Mouse (Mus musculus) embryonic facial prominence, embryonic 15.5 days (tissue): ENCODE measurements around the gene Rabgap1l. TPM values are rescaled to one million over a fixed set of nuclear protein-coding genes. Genes with fewer than 3 reads are reported as not detected.
"Not testable (repeated sequence)": the region's sequence is repeated elsewhere in the genome, so short reads cannot be mapped to it uniquely, and the experiment has no call there.

ENCODE experiments used
- ATAC-seq: fragments of 200-750 bp; cut with Nextera tagmentation; 2 replicates; pipeline ENCODE4 v1.8.0; 2017; ENCODE audit warnings: low read depth, moderate TSS enrichment; ENCODE audit not compliant: insufficient number of reproducible peaks, low FRiP score, low TSS enrichment
- H3K27ac ChIP-seq: fragments of 300-500 bp; sonication (generic); replicated peaks from 2 replicates; pipeline ENCODE4 v1.5.1; 2015; ENCODE audit warnings: mild to moderate bottlenecking, inconsistent platforms
- H3K27me3 ChIP-seq: fragments of 300-500 bp; sonication (generic); 2 replicates; pipeline ENCODE4 v1.6.1; 2015; ENCODE audit warnings: inconsistent platforms
- H3K36me3 ChIP-seq: fragments of 300-500 bp; sonication (generic); 2 replicates; pipeline ENCODE4 v1.6.1; 2015; ENCODE audit warnings: mild to moderate bottlenecking, inconsistent platforms
- H3K4me1 ChIP-seq: fragments of 300-500 bp; sonication (generic); 2 replicates; pipeline ENCODE4 v1.6.1; 2015; ENCODE audit warnings: inconsistent platforms
- H3K4me2 ChIP-seq: fragments of 300-500 bp; sonication (generic); replicated peaks from 2 replicates; pipeline ENCODE4 v1.6.1; 2015; ENCODE audit warnings: mild to moderate bottlenecking, inconsistent platforms
- H3K4me3 ChIP-seq: fragments of 300-500 bp; sonication (generic); replicated peaks from 2 replicates; pipeline ENCODE4 v1.5.1; 2015; ENCODE audit warnings: mild to moderate bottlenecking, inconsistent platforms
- H3K9ac ChIP-seq: fragments of 300-500 bp; sonication (generic); 2 replicates; pipeline ENCODE4 v1.6.1; 2015; ENCODE audit warnings: inconsistent platforms
- H3K9me3 ChIP-seq: fragments of 300-500 bp; sonication (generic); replicated peaks from 2 replicates; pipeline ENCODE4 v1.6.1; 2016; ENCODE audit warnings: inconsistent platforms
- WGBS: fragments of 180-500 bp; shearing (Covaris S2); methylation state at CpG from one replicate; pipeline ENCODE4 v1.1.7; 2015; 5-methylcytosine and 5-hydroxymethylcytosine counted together
- polyA plus RNA-seq: library from polyadenylated mRNA; unstranded; fragments of >200 nt; fragmentation: Nextera tagmentation; extraction: Ambion mirVana; gene quantifications from 2 replicates; pipeline ENCODE4 v1.2.1, GENCODE M21; 2015

The Rabgap1l gene
- polyA plus RNA-seq, 1 experiment from 2014 or later = 20.7 TPM

- no peak overlapping the region for H3K4me3 ChIP-seq
Observed at GRCm38 (mm10) chr1:160464148-160464547, 328.9 kb downstream of the Rabgap1l start.

DNA sequence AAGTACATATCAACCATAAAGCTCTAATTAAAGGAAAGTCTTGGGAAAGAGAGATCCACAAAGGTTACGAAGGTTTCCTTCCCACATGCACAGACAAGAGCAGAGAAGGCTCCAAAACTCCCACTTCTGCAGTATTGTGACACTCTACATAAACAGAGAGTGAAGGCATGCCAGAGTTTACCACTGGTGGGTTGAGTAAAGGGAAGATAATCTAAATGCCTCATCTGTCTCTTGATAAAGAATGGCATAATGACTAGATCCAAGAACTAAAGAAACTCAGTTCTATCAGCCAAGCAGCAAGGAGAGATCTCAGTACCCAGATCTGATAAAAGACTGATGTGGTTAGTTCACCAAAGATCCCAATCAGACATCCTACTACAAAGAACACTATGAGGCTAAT is 332.7 kb downstream of the Rabgap1l start:
- 86% methylated on average over 1 of the region's 1 CpGs for WGBS
- no peak overlapping the region for H3K9ac ChIP-seq
- no peak overlapping the region for H3K27ac ChIP-seq
- H3K4me3 ChIP-seq = no peak overlapping the region
- no peaks in the 10 kb centered on the region for H3K27me3 ChIP-seq
- H3K36me3 ChIP-seq = no peaks in the 10 kb centered on the region
- ATAC-seq = no peak
- H3K4me1 ChIP-seq = no peaks in the 10 kb centered on the region
- H3K9me3 ChIP-seq = no peaks in the 10 kb centered on the region
- no peak overlapping the region for H3K4me2 ChIP-seq

More at GRCm38 (mm10) chr1:160464148-160464547, 328.9 kb downstream of the Rabgap1l start:
- Histone ChIP-seq H3K27ac (no peak overlapping the region), H3K4me2 (no peak overlapping the region), H3K4me1 (no peaks in the 10 kb centered on the region), H3K9ac (no peak overlapping the region), H3K27me3 (no peaks in the 10 kb centered on the region), H3K9me3 (no peaks in the 10 kb centered on the region), H3K36me3 (no peaks in the 10 kb centered on the region)
- no peak for ATAC-seq

DNA sequence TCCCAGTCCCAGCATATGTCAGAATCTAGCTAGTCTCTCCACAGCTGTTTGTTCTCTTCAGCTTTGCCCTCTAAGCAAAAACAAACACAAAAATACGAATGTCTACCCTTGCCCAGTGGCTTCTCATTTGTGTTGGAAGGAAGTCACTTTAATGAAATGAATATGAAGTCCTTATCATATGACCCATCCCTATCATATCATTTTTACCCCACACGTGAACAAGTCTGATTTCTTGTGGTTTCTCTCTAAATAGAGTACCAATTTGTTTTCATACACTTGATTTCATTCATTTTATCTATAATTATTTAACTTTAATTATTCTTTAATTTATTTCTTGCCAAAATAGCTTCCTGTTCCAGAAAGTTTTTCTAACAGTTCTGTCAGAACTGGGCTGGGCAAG is 341.3 kb downstream of the Rabgap1l start:
- H3K27me3 ChIP-seq = no peaks in the 10 kb centered on the region
- H3K4me3 ChIP-seq = no peak overlapping the region
- H3K4me1 ChIP-seq = no peaks in the 10 kb centered on the region
- no peak for ATAC-seq
- no peaks in the 10 kb centered on the region for H3K36me3 ChIP-seq
- no peak overlapping the region for H3K27ac ChIP-seq
- no peaks in the 10 kb centered on the region for H3K9me3 ChIP-seq
- 71% methylated on average over 2 of the region's 2 CpGs for WGBS
- H3K9ac ChIP-seq = no peak overlapping the region
- no peak overlapping the region for H3K4me2 ChIP-seq

DNA sequence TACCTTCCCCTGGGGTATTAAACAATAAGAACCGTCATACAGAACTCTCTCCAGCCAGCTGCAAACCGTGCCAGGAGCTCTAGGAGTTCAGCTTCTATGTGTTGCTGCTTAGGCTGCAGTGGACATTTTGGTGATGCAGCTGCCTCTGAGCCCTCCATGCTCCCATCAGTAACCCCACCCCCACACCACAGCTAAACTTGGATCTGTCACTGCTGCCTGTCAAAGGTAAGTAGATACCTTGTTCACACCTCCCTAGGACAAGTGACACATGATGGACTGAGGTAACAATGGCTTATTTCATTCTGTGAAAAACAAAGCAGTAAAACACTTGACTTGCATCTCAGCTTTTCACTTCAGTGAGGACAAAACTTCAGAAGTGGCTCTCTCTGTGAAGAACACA is 344.3 kb downstream of the Rabgap1l start:
- H3K9ac ChIP-seq = no peak overlapping the region
- H3K27me3 ChIP-seq = no peaks in the 10 kb centered on the region
- 57% methylated on average over 2 of the region's 2 CpGs for WGBS
- no peak for ATAC-seq
- H3K4me3 ChIP-seq = no peak overlapping the region
- no peaks in the 10 kb centered on the region for H3K4me1 ChIP-seq
- H3K27ac ChIP-seq = no peak overlapping the region
- no peaks in the 10 kb centered on the region for H3K36me3 ChIP-seq
- no peaks in the 10 kb centered on the region for H3K9me3 ChIP-seq
- no peak overlapping the region for H3K4me2 ChIP-seq

- Histone ChIP-seq H3K27ac (no peak overlapping the region), H3K4me1 (no peaks in the 10 kb centered on the region), H3K4me3 (no peak overlapping the region), H3K4me2 (no peak overlapping the region), H3K9me3 (no peaks in the 10 kb centered on the region), H3K27me3 (no peaks in the 10 kb centered on the region), H3K9ac (no peak overlapping the region), H3K36me3 (no peaks in the 10 kb centered on the region)
- WGBS = 79% methylated on average over 1 of the region's 1 CpGs
- ATAC-seq = no peak
Observed at GRCm38 (mm10) chr1:160446823-160447222, 346.2 kb downstream of the Rabgap1l start.

GRCm38 (mm10) chr1:160443506-160443905 is 349.5 kb downstream of the Rabgap1l start:
- whole genome bisulfite sequencing = 82% methylated on average over 1 of the region's 1 CpGs
- H3K9me3 ChIP-seq = no peaks in the 10 kb centered on the region
- H3K27me3 ChIP-seq = no peaks in the 10 kb centered on the region
- H3K27ac ChIP-seq = no peak overlapping the region
- no peaks in the 10 kb centered on the region for H3K36me3 ChIP-seq
- no peak for ATAC-seq
- no peak overlapping the region for H3K9ac ChIP-seq
- H3K4me3 ChIP-seq = no peak overlapping the region
- no peaks in the 10 kb centered on the region for H3K4me1 ChIP-seq
- H3K4me2 ChIP-seq = no peak overlapping the region

DNA sequence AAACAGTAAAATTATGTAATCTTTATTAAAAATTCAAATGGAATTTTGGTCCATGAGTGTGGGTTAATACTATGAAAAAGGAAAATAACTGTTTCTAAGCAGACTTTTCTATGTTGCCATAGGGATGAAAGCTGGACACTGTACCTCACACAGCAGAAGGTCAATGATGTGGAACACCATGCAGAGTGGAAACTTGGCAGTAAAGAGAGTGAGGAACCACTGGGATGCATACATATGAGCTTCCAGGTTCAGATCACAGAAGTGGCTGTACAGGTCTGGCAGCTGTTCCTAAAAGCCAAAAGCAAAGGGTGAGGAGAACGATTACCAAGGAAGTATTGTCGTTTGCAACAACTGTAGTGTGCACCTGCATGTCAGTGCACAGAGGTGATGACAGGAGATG is 351.3 kb downstream of the Rabgap1l start:
- 60% methylated on average over 2 of the region's 2 CpGs for WGBS
- Histone ChIP-seq H3K27me3 (no peaks in the 10 kb centered on the region), H3K36me3 (no peaks in the 10 kb centered on the region), H3K4me3 (no peak overlapping the region), H3K9ac (no peak overlapping the region), H3K4me1 (no peaks in the 10 kb centered on the region), H3K4me2 (no peak overlapping the region), H3K9me3 (no peaks in the 10 kb centered on the region), H3K27ac (no peak overlapping the region)
- ATAC-seq = no peak

DNA sequence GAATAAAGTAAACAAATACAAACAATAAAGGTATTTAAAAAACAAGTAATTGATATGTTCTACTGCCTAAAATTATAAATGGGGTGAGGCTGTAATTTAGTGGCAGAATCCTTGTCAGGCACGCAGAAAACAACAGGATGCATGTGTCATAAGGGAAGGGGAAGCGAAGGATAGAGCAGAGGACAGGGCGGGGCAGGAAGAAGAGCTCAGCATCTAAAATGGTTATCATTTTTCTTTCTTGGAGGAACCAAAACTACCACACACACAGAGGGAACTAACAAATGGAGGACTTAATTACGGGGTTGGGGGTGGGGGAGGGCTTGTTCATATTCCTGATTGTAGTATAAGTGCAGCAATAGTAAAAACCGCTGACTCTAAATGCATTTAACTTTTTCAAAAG is 351.9 kb downstream of the Rabgap1l start:
- no peaks in the 10 kb centered on the region for H3K9me3 ChIP-seq
- H3K36me3 ChIP-seq = no peaks in the 10 kb centered on the region
- no peaks in the 10 kb centered on the region for H3K27me3 ChIP-seq
- no peak overlapping the region for H3K4me2 ChIP-seq
- H3K9ac ChIP-seq = no peak overlapping the region
- H3K27ac ChIP-seq = no peak overlapping the region
- ATAC-seq = no peak
- 85% methylated on average over 5 of the region's 5 CpGs for WGBS
- no peak overlapping the region for H3K4me3 ChIP-seq
- no peaks in the 10 kb centered on the region for H3K4me1 ChIP-seq

- WGBS = 64% methylated on average over 4 of the region's 4 CpGs
- Histone ChIP-seq H3K36me3 (no peaks in the 10 kb centered on the region), H3K9ac (no peak overlapping the region), H3K4me2 (no peak overlapping the region), H3K4me3 (no peak overlapping the region), H3K27me3 (no peaks in the 10 kb centered on the region), H3K9me3 (no peaks in the 10 kb centered on the region), H3K27ac (no peak overlapping the region), H3K4me1 (no peaks in the 10 kb centered on the region)
- ATAC-seq = no peak; the same call in 1 of the 2 replicates
Observed at GRCm38 (mm10) chr1:160438820-160439219, 354.2 kb downstream of the Rabgap1l start.

DNA sequence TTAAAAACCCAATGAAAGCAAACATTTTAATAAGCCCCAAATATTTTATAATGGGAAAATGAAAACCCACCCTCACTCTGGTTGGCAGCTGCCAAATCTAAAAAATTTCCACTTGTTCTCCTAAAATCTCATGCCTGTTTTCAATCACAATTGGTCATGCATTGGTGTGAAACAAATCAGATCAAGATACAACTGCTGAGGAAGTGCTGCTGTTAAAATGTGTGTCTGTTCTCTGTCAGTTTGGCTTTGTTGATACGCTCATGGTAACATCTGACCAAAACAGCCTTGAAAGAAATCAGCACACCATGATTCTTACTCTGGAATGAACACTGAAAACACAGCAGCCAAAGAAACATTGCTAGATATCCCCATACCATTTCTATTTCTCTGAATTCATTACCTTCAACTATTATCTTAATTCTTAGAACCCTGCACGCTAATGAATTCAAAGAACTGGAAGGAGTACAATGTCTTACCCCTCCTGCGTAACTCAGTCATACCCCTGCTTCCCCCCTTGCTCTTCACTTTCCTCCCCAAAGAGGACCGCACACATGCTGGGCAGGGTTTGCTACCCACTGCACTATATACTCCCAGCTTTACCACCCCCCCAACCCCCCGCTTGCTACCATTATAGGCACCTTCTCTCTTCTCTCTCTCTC is 375.7 kb downstream of the Rabgap1l start:
- H3K9me3 ChIP-seq = no peaks in the 10 kb centered on the region
- no peak overlapping the region for H3K27ac ChIP-seq
- H3K4me1 ChIP-seq = no peaks in the 10 kb centered on the region
- H3K4me2 ChIP-seq = no peak overlapping the region
- 58% methylated on average over 5 of the region's 5 CpGs for WGBS
- H3K27me3 ChIP-seq = no peaks in the 10 kb centered on the region
- no peak overlapping the region for H3K9ac ChIP-seq
- ATAC-seq = no peak
- H3K4me3 ChIP-seq = no peak overlapping the region
- H3K36me3 ChIP-seq = no peaks in the 10 kb centered on the region

DNA sequence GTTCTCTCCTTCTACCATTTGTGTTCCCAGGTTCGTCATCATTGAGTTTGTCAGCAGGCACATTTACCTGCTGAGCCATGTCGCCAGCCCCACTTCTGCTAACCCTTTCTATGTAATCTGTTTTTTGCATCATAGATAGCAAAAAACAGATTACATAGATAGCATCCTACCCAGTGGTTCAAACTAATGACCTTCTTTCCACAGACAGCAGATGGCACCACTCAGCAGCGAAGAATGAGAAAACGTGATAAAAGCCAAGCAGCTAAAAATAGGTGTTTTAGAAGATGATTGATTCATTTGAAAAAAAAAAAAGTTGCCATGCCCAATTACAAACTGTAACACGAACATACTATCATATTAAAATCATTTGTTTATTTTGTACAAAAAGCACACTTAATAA is 382.2 kb downstream of the Rabgap1l start:
- WGBS = 43% methylated on average over 5 of the region's 5 CpGs
- H3K27me3 ChIP-seq = no peaks in the 10 kb centered on the region
- H3K4me2 ChIP-seq = no peak overlapping the region
- H3K4me3 ChIP-seq = no peak overlapping the region
- no peaks in the 10 kb centered on the region for H3K36me3 ChIP-seq
- no peaks in the 10 kb centered on the region for H3K4me1 ChIP-seq
- H3K9ac ChIP-seq = no peak overlapping the region
- no peak for ATAC-seq
- H3K9me3 ChIP-seq = no peaks in the 10 kb centered on the region
- no peak overlapping the region for H3K27ac ChIP-seq

GRCm38 (mm10) chr1:160409689-160410088 is 383.3 kb downstream of the Rabgap1l start:
- not testable (repeated sequence) for H3K27ac ChIP-seq, H3K27me3 ChIP-seq, H3K36me3 ChIP-seq, H3K4me1 ChIP-seq, ATAC-seq, H3K9ac ChIP-seq, H3K9me3 ChIP-seq, H3K4me2 ChIP-seq, H3K4me3 ChIP-seq
- WGBS = 90% methylated on average over 4 of the region's 4 CpGs
